Mouse (Mus musculus) ovary, adult 18-20 months (tissue): Measurements from ENCODE around the gene Brms1.

Experiments used
- DNase-seq: peaks from one replicate; pipeline ENCODE4 v3.0.0; 2022; ENCODE audit warnings: low spot score, mixed read lengths

Brms1 gene

GRCm38 (mm10) chr19:5039301-5040114 is 1.6 kb upstream of the Brms1 start:
- no peak for DNase-seq

- DNase-seq, result no peak
Measured at GRCm38 (mm10) chr19:5041588-5041987, 434 bp downstream of the Brms1 start.

- DNase-seq, result no peak
Measured at GRCm38 (mm10) chr19:5045531-5045930, 4.4 kb downstream of the Brms1 start.

GRCm38 (mm10) chr19:5048138-5049056 is 7.2 kb downstream of the Brms1 start:
- DNase-seq, result no peak

- DNase-seq, result no peak
Measured at GRCm38 (mm10) chr19:5049325-5049724, 8.2 kb downstream of the Brms1 start.

- DNase-seq, result peak; percentile 23
Measured at GRCm38 (mm10) chr19:5050047-5050905, 9.1 kb downstream of the Brms1 start, which contains the start of gene Rin1. Rin1 (plus strand) TSS chr19:5050481.

GRCm38 (mm10) chr19:5051031-5051430 is 9.9 kb downstream of the Brms1 start:
- DNase-seq, result peak; percentile 30

- DNase-seq, result no peak
Measured at GRCm38 (mm10) chr19:5051515-5051914, 10.4 kb downstream of the Brms1 start.

GRCm38 (mm10) chr19:5052166-5052822 is 11.1 kb downstream of the Brms1 start:
- peak; percentile 10 for DNase-seq

- no peak for DNase-seq
Measured at GRCm38 (mm10) chr19:5052853-5053252, 11.7 kb downstream of the Brms1 start.

GRCm38 (mm10) chr19:5053909-5054308 is 12.8 kb downstream of the Brms1 start:
- peak; percentile 7 for DNase-seq

GRCm38 (mm10) chr19:5056251-5056650 is 15.1 kb downstream of the Brms1 start:
- DNase-seq, result peak; percentile 5

- no peak for DNase-seq
Measured at GRCm38 (mm10) chr19:5057876-5058775, 17.0 kb downstream of the Brms1 start.

- DNase-seq, result peak; percentile 5
Measured at GRCm38 (mm10) chr19:5058801-5059771, 17.9 kb downstream of the Brms1 start.

GRCm38 (mm10) chr19:5060365-5061330 is 19.5 kb downstream of the Brms1 start:
- DNase-seq, result peak; percentile 21

- DNase-seq, result no peak
Measured at GRCm38 (mm10) chr19:5062041-5062440, 20.9 kb downstream of the Brms1 start.

- no peak for DNase-seq
Measured at GRCm38 (mm10) chr19:5062446-5062845, 21.3 kb downstream of the Brms1 start.

- DNase-seq, result no peak
Measured at GRCm38 (mm10) chr19:5065104-5065503, 23.9 kb downstream of the Brms1 start.
